Mouse (Mus musculus) cerebellum, adult 9-11 months (tissue): ENCODE measurements around the gene Slc25a21.

Experiments used
- DNase-seq: peaks from one replicate; pipeline ENCODE4 v3.0.0; 2022

Slc25a21 gene

GRCm38 (mm10) chr12:57016324-57016723, 180.9 kb downstream of the Slc25a21 start:
- DNase-seq, result no peak

- no peak for DNase-seq
Measured at GRCm38 (mm10) chr12:57009010-57009409, 188.3 kb downstream of the Slc25a21 start.

DNA sequence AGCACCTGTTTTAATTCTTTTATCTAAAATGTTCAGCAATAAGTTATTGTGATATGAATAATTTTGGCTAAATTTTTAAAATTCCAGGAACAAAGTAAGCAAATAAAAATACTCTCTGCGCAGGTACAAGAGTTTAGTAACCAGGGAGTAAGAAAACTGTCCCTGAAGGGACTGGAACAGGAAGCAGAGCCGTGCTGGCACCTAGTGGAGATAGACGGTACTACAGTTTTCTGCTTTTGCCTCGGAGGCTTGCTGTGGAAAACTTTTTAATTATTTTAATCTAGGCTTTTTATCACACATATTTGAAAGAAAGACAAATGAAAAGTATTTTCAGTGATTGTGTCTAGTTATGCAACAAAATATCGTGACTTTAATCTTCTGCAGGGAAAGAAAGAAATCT, 211.2 kb downstream of the Slc25a21 start:
- DNase-seq, result no peak

DNA sequence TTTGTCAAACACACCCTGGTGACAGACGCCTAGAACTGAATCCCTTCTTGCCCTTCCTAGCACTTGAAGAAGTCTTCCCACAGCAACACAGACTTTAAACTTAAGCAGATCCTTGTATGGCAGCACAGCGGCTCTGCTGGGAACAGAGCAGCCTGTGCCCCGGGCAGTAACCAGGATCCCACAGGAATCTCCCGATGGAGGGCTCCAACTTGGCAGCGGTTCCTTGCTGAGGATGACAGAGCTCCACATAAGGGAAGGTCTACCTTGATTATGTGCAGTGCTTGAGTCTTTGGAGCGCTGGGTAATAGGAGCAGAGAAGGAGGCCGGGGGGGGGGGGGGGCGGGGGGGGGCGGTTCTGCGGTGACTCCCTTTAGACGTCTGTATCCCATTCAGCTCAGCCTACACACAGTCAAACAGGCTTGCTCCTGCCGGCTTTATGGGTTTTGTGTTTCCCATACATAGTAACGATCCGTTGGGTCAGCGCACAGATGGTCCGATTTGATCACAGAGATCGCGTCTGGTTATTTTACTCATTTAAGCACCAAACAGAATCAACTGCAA, 215.1 kb downstream of the Slc25a21 start:
- DNase-seq, result no peak

- DNase-seq, result no peak
Measured at GRCm38 (mm10) chr12:56975256-56975655, 222.0 kb downstream of the Slc25a21 start.

DNA sequence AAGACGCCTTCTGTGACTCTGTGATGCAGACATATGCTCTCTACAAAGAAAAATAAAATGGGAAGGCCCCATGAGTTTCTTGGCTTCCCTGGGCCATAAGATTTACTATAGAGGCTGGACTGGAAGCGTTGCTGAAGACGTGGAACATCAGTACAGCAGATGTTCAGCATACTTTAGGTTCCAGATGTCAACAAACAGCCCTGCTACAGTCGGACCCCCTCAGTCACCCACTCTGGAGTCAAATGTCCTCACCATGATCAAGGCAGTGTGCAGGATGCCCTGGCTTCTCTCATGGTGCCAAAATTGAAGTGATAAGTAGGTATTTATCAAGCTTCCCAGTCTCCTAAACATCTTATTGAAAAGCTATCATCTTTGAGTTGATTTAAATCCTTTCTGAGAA, 234.0 kb downstream of the Slc25a21 start:
- DNase-seq, result no peak

- no peak for DNase-seq
Measured at GRCm38 (mm10) chr12:56959230-56960051, 237.8 kb downstream of the Slc25a21 start.

DNA sequence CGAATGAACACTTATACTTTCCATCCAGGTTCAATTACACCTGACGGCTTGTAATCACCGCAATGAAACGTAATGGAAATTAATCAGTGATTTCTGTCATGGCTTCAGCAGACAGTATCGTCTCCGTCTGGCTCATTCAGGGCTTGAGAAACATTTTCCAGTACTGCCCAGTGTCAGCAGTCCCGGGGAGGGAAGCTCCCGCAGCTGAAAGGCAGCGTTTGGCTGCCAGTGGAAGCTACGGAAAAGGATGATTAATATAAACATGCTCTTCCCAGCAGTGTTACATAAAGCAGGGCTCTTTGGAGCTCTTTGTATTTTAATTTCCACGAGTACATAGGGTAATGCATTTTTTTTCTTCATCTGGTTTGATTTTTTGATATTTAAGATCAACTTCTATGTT, 239.0 kb downstream of the Slc25a21 start:
- DNase-seq, result no peak

DNA sequence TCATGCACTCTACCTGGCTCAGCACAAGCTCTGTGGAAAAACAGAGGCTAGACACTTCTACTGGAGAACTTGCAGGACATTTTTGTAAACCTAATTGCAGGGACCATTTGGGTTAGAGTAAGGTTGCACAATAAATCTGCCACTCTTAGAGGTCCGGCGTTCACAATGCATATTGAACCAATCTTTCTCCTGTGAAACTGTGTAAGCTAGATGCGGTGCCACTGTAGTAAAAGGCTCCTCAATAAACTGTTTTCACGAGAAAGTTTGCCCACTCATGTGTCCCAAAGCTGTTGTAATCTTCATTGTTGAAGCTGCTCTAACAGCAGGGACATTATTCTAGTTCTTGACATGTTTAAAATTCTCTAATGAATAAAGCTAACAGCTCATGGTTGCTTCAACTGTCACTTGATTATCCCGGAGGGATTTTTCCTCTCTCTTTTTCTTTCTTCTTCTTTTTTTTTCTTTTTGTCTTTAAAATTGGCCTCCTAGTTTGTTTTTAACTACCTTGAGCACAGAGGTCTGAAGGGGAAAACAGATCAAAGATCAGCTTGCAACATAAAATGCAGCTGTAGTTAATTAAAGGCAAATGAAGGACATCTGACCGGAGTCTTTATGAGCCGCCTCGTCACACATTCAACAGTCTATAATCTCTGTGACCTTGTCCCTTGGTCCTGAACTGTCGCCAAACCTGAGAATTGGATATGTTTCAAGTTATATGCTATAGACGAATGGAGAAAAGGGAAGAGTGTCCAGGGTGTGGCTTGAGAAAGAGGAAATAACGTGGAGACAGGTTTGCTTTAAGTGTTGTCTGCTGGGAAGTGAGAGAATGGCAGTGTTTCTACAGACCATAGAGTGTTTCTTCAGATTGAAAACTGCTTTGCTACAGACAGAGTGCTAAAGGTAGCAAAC, 245.3 kb downstream of the Slc25a21 start:
- DNase-seq, result no peak

DNA sequence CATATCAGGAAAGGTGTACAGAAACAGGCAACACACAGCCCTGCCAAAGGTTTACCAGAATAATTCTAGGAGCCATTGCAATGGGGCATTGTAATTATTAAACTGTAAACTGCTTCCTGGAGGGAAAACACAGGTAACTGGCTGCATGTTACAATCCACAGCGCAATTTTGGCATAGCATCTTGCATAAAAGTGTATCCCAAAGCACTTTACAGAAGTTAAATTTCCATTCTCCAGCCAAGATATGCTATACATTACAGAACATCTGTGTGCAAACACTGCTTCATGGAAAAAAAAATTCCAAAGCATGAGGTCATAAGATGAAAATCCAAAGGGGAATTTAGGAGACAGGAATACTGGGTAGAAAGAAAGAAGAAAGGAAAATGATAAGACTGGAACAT, 253.0 kb downstream of the Slc25a21 start:
- no peak for DNase-seq

DNA sequence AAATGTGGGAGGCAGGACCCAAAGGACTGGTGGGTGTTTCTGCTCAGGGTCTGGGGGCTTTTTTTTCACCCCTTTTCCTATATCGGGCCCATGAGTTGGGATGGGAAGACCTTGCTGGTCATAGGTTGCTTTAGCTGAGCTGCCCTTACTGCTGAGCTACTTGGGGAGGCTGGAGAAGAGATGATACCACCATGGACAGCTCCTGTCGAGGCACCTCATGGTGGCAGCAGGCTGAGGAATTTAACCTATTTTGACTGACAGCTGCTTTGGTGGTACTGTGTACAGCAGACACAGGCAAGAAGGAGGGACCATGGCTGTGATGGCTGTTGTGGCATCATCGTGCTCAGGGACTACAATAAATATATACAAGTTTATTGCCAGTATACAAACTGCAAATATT, 256.4 kb downstream of the Slc25a21 start:
- no peak for DNase-seq

- DNase-seq, result no peak
Measured at GRCm38 (mm10) chr12:56918145-56918544, 279.1 kb downstream of the Slc25a21 start.

DNA sequence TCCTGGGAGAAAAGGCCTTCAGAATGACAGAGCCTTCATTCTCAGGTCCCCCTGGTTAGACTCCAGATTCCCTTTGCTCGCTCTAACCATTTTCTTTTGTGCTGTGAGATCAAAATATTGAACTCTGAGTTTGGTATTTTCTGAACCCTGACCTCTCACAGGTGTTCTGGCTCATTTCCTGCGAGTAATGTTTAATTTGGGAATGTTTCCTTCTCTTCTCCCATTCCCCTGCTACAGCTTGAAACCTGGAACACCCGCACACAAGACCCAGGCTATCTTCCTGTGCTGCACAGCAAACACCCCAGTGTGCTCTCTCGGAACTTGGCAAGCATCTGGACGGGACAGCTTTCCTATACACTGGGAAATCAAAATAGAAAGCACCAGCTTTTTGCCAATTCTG, 290.8 kb downstream of the Slc25a21 start:
- no peak for DNase-seq

DNA sequence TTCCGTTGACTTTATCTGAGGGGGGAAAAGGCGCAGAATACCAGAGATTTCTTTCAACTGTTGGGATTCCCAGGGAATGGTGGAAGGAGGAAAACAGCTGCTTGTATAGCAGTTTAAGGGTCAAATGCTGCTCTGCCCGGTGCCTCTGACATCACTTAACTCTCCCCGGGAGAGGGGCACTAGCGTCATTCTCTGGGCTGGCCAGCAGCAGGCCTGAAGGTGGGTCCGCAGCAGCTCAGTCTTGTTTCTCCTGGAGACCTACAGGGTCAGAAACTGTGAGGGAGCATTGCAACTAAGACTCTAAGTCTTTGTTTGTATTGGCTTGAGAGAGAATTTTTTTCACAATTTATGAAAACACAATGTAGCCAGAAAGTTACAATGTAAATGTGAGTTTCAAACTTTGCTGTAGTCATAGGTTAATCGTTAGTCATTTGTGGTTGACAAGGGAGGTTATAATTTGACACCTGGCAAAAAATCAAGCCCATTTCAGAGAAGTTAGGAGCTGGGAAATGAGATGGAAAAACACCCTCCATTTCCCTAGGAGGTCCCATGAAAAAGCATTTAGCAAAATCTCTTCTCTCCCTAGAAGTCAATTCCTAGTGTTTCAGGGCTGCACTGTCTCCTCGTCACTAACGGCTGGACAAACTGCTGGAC, 291.5 kb downstream of the Slc25a21 start:
- no peak for DNase-seq

DNA sequence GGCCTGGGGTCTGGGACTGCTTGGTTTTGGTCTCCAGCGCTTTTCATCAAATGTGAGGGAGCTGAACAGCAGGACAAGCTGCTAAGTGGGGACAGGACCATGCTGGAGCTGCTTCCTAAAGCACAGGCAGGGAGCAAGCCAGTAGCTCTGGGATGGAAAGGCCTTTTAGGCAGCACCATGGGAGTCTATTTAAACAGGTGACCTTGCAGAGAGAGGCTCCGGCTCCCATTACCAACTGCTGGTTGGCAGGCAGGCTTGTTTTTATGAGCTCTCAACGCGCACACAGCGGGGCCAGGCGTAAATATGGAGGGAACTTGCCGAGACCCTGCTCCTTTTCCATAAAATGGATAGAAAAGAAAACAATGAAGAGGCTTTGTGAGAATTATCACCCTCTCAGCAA, 292.1 kb downstream of the Slc25a21 start:
- no peak for DNase-seq

GRCm38 (mm10) chr12:56902774-56903456, 294.4 kb downstream of the Slc25a21 start:
- DNase-seq, result no peak

DNA sequence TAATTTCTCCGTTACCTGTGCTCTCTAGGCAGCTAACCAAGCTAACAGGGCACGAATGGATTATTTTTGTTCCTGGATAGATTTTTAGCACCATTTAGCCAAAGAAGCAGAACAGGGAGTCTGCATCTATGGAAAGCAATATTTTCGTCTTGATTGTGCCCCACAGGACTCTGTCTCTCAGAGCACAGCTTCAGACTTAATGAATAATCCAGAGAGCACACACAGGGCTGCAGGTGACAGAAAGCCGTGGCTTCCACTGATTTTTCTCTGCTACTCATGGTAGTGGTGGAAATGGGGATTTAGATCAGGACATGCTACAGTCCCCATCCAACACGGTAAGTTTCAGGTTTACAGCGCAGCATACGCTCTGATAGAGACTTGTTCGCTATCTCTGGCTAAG, 299.3 kb downstream of the Slc25a21 start:
- no peak for DNase-seq

GRCm38 (mm10) chr12:56897221-56897937, 299.9 kb downstream of the Slc25a21 start:
- no peak for DNase-seq

- no peak for DNase-seq
Measured at GRCm38 (mm10) chr12:56894963-56895362, 302.3 kb downstream of the Slc25a21 start.

DNA sequence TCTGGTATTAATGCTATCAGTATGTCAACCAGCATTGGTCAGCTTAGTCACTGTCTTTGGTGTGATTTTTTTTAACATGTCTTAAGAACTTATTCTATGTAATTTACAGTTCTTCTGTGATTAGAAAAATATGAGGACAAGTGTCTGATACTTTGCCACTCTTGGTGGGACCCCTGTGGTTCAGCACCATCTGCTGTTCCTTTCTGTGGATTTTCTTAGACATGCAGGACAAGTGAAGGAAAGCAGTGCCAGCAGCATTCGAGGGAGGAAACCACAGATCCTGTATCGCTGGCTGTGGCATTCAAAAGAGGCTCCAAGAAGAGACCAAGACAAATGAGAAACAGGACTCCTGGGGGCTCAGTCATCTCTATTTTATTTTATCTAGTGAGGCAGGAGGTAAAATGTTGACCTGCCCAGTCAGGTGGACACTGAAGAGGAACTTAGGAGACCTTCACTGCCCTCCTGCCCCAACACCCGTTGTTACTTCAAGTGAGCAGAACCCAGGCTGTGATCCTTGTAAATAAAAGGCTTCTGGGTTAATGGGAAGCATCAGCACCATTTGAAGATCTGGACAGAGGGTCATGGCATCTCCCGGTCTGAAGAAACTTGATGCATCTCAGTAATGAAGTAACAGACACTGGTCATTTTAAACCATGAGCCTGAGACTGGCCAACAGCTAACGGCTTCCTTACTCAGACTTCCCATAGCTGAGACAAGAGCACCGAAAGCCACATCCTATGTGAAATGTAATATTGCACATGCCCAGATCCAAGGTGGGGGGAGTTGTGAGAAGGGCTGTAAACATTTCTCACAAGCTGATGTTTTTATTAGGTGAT, 306.2 kb downstream of the Slc25a21 start:
- no peak for DNase-seq

GRCm38 (mm10) chr12:56877796-56878195, 319.5 kb downstream of the Slc25a21 start:
- no peak for DNase-seq
